22 mouse cellular contexts compared by ENCODE assay signal in genomic region chr3:108246857-108247256, GRCm38 (mm10). TPM values are rescaled to one million over a fixed set of nuclear protein-coding genes. Genes with fewer than 3 reads are reported as not detected.
DNase-seq lines count a peak whose midpoint lies in the region; ATAC-seq and TF ChIP-seq lines count a peak whose summit lies in the region.
"Had no signal": no experiment of that assay in that cellular context is flagged by ENCODE, and none has a peak within 500 bp of the region (broad histone marks: within the 10 kb centered on the region; RNA-seq: fewer than 3 reads in every experiment).

No protein-coding gene starts in this region.

- TF ChIP-seq CTCF in MEL (IDR thresholded peaks at IDR 0.05 in 2 of 3, conservative IDR thresholded peaks at IDR 0.05 in 1 of 3; ENCODE audit: control insufficient read depth in 1 of 3, insufficient read depth in 1 of 3, low read depth in 2 of 3, low read length in 3 of 3, poor library complexity in 1 of 3, severe bottlenecking in 1 of 3): no peak

- 0 out of 2 replicates have a peak, but pooled peaks have one; percentile 50 for ATAC-seq in common myeloid progenitor, adult 5-6 weeks (replicated peaks; ENCODE audit: low read depth, poor library complexity, severe bottlenecking)
- no peak for ATAC-seq in forebrain, embryonic 13.5 days
- ATAC-seq: activated CD4-positive, CD25-positive, alpha-beta regulatory T cell, adult 4 months; forebrain, embryonic 14.5 days; forebrain, embryonic 16.5 days; Patski had no signal

- H3K79me2 ChIP-seq in MEL (ENCODE audit: control insufficient read depth, insufficient read depth, low read length, poor library complexity): no peaks in the 10 kb centered on the region

- DNase-seq in MEL (ENCODE audit: low read depth, low spot score): peak; percentile 52
- DNase-seq in urinary bladder, postnatal 4 days (ENCODE audit: low spot score in 2 of 2): no peak
- DNase-seq in heart, postnatal 36 days: no peak
- DNase-seq: adrenal gland, adult 2 months; adrenal gland, postnatal 10 days; adrenal gland, postnatal 25 days; cerebellum, adult 11 months; cerebellum, adult 18-20 months; cerebellum, adult 8-10 months; cerebellum, adult 9-11 months; cerebellum, postnatal 14 days; cerebellum, postnatal 36 days had no signal

- TF ChIP-seq POLR2A in MEL (IDR thresholded peaks at IDR 0.05; ENCODE audit: control insufficient read depth in 1 of 2, insufficient read depth in 1 of 2, low read depth in 1 of 2, low read length in 2 of 2, poor library complexity in 1 of 2): no peak

- TF ChIP-seq RAD21 in MEL (IDR thresholded peaks at IDR 0.05; ENCODE audit: low read depth, low read length): no peak

- no peak overlapping the region for H3K4me2 ChIP-seq in forebrain, embryonic 13.5 days
- H3K4me2 ChIP-seq: embryonic facial prominence, embryonic 12.5 days had no signal

- no peak for TF ChIP-seq EP300 in MEL (IDR thresholded peaks at IDR 0.05; ENCODE audit: low read depth in 1 of 2, low read length in 2 of 2)

- H3K27ac ChIP-seq in MEL (ENCODE audit: control insufficient read depth, low read depth, low read length): no peak overlapping the region
- no peak overlapping the region for H3K27ac ChIP-seq in forebrain, embryonic 13.5 days
- H3K27ac ChIP-seq: embryonic facial prominence, embryonic 10.5 days; embryonic facial prominence, embryonic 12.5 days had no signal

- 91% methylated on average over 2 of the region's 2 CpGs for WGBS in forebrain, embryonic 13.5 days

- H3K27me3 ChIP-seq in MEL (ENCODE audit: control insufficient read depth in 1 of 2, insufficient read depth in 2 of 2, low read length in 2 of 2): no peaks in the 10 kb centered on the region
- no peaks in the 10 kb centered on the region for H3K27me3 ChIP-seq in forebrain, embryonic 13.5 days
- H3K27me3 ChIP-seq: embryonic facial prominence, embryonic 12.5 days had no signal

- no peaks in the 10 kb centered on the region for H3K9me3 ChIP-seq in MEL (replicated peaks; ENCODE audit: insufficient read depth, low read length)
- H3K9me3 ChIP-seq in forebrain, embryonic 13.5 days (replicated peaks): no peaks in the 10 kb centered on the region
- H3K9me3 ChIP-seq: embryonic facial prominence, embryonic 10.5 days; embryonic facial prominence, embryonic 12.5 days; G1E had no signal

- H3K4me1 ChIP-seq in MEL (ENCODE audit: control insufficient read depth in 1 of 2, insufficient read depth in 2 of 2, low read length in 2 of 2): no peaks in the 10 kb centered on the region; a peak in 1 of 4 replicates
- H3K4me1 ChIP-seq in forebrain, embryonic 13.5 days: no peaks in the 10 kb centered on the region
- H3K4me1 ChIP-seq: embryonic facial prominence, embryonic 10.5 days; embryonic facial prominence, embryonic 12.5 days had no signal

- intact Hi-C loops in heart, postnatal 36 days (cut with DNase I): no loop called here

- no peak overlapping the region for H3K9ac ChIP-seq in MEL (ENCODE audit: control insufficient read depth, low read depth, low read length, poor library complexity, severe bottlenecking)
- no peak overlapping the region for H3K9ac ChIP-seq in forebrain, embryonic 13.5 days
- H3K9ac ChIP-seq: embryonic facial prominence, embryonic 12.5 days had no signal

- 0 out of 4 replicates have a peak, but pooled peaks cover 0 to 4% of the 10 kb centered on the region in 2 experiments for H3K36me3 ChIP-seq in MEL (ENCODE audit: control insufficient read depth in 1 of 2, insufficient read depth in 2 of 2, low read length in 2 of 2)
- H3K36me3 ChIP-seq in forebrain, embryonic 13.5 days (ENCODE audit: poor library complexity, severe bottlenecking): no peaks in the 10 kb centered on the region
- H3K36me3 ChIP-seq: embryonic facial prominence, embryonic 10.5 days; embryonic facial prominence, embryonic 12.5 days; G1E had no signal

- no peak overlapping the region for H3K4me3 ChIP-seq in MEL (ENCODE audit: control insufficient read depth in 1 of 2, insufficient read depth in 1 of 2, low read depth in 2 of 2, low read length in 2 of 2)
- H3K4me3 ChIP-seq in forebrain, embryonic 13.5 days: no peak overlapping the region
- H3K4me3 ChIP-seq: embryonic facial prominence, embryonic 10.5 days; embryonic facial prominence, embryonic 12.5 days had no signal

TF ChIP-seq in MEL, 35 proteins besides CTCF, POLR2A, EP300 and RAD21:
- TF ChIP-seq ETS1 (IDR thresholded peaks at IDR 0.05; ENCODE audit: low read depth, low read length): no peak
- no peak for TF ChIP-seq GABPA (IDR thresholded peaks at IDR 0.05; ENCODE audit: low read depth, low read length)
- TF ChIP-seq HCFC1 (IDR thresholded peaks at IDR 0.05; ENCODE audit: low read depth, low read length): no peak
- no peak for TF ChIP-seq MXI1 (IDR thresholded peaks at IDR 0.05; ENCODE audit: low read depth, low read length)
- no peak for TF ChIP-seq NRF1 (IDR thresholded peaks at IDR 0.05; ENCODE audit: insufficient read depth, low read depth, low read length, poor library complexity, severe bottlenecking)
- TF ChIP-seq SIN3A (IDR thresholded peaks at IDR 0.05; ENCODE audit: low read length): no peak
- TF ChIP-seq KAT2A (conservative IDR thresholded peaks at IDR 0.05; ENCODE audit: low read depth, low read length): no peak
- no peak for TF ChIP-seq JUND (IDR thresholded peaks at IDR 0.05; ENCODE audit: low read depth, low read length)
- no peak for TF ChIP-seq CHD1 (IDR thresholded peaks at IDR 0.05; ENCODE audit: low read depth, low read length)
- no peak for TF ChIP-seq NELFE (IDR thresholded peaks at IDR 0.05; ENCODE audit: low read depth, low read length)
- TF ChIP-seq USF2 (IDR thresholded peaks at IDR 0.05; ENCODE audit: borderline replicate concordance in 1 of 2, insufficient read depth in 1 of 2, low read depth in 1 of 2, low read length in 2 of 2): no peak
- no peak for TF ChIP-seq CHD2 (IDR thresholded peaks at IDR 0.05; ENCODE audit: low read length)
- TF ChIP-seq MAFK (IDR thresholded peaks at IDR 0.05; ENCODE audit: borderline replicate concordance, low read depth, low read length): no peak
- no peak for TF ChIP-seq ZMIZ1 (IDR thresholded peaks at IDR 0.05; ENCODE audit: low read depth, low read length)
- no peak for TF ChIP-seq MYB (IDR thresholded peaks at IDR 0.05; ENCODE audit: low read depth, low read length)
- no peak for TF ChIP-seq RCOR1 (IDR thresholded peaks at IDR 0.05; ENCODE audit: low read depth, low read length)
- TF ChIP-seq POLR2AphosphoS5 (IDR thresholded peaks at IDR 0.05; ENCODE audit: borderline replicate concordance, low read depth, low read length): no peak
- no peak for TF ChIP-seq BHLHE40 (IDR thresholded peaks at IDR 0.05; ENCODE audit: borderline replicate concordance, low read depth, low read length)
- no peak for TF ChIP-seq UBTF (IDR thresholded peaks at IDR 0.05; ENCODE audit: borderline replicate concordance, insufficient read depth, low read depth, low read length)
- TF ChIP-seq E2F4 (IDR thresholded peaks at IDR 0.05; ENCODE audit: borderline replicate concordance, low read depth, low read length): no peak

RNA-seq across cellular contexts. Expression of gene Psma5, which starts 9.9 kb away (rescaled TPM):
- 353 and 414 TPM in 2 replicates for total RNA-seq in MEL (2012; rRNA removed)
- 100 to 1,000 TPM in 1 of 2 experiments, not detected in 1; 429 TPM for polyA plus RNA-seq in MEL (2012; ENCODE audit: insufficient read depth in 1 of 2, insufficient read length in 2 of 2, low read depth in 1 of 2, low replicate concordance in 2 of 2, missing spikeins in 1 of 2)
- total RNA-seq in common myeloid progenitor, adult 5-6 weeks (2017): 240 and 241 TPM in 2 replicates
- polyA plus RNA-seq in forebrain, embryonic 13.5 days (2015; fragmentation: Nextera tagmentation; extraction: Ambion mirVana): 298 and 305 TPM in 2 replicates
- 10 to 100 TPM; 54.3 to 55.2 TPM for total RNA-seq in heart, postnatal 36 days (2021)

RNA-seq across cellular contexts. Expression of gene Sypl2, which starts 20.4 kb away (rescaled TPM):
- not detected in 2 replicates for total RNA-seq in MEL (2012; rRNA removed)
- not detected for polyA plus RNA-seq in MEL (2012; ENCODE audit: insufficient read depth in 1 of 2, insufficient read length in 2 of 2, low read depth in 1 of 2, low replicate concordance in 2 of 2, missing spikeins in 1 of 2)
- not detected in 2 replicates for total RNA-seq in common myeloid progenitor, adult 5-6 weeks (2017)
- 2.5 TPM in 2 replicates for polyA plus RNA-seq in forebrain, embryonic 13.5 days (2015; fragmentation: Nextera tagmentation; extraction: Ambion mirVana)
- total RNA-seq in heart, postnatal 36 days (2021): under 1 TPM; 0.70 to 0.80 TPM
- polyA plus RNA-seq: activated CD4-positive, CD25-positive, alpha-beta regulatory T cell, adult 4 months; C2C12; G1E; Patski had no signal

RNA-seq across cellular contexts. Expression of gene Atxn7l2, which starts 36.1 kb away (rescaled TPM):
- total RNA-seq in MEL (2012; rRNA removed): 4.4 and 5.6 TPM in 2 replicates
- polyA plus RNA-seq in MEL (2012; ENCODE audit: insufficient read depth in 1 of 2, insufficient read length in 2 of 2, low read depth in 1 of 2, low replicate concordance in 2 of 2, missing spikeins in 1 of 2): 10 to 100 TPM in 1 of 2 experiments, not detected in 1; 14.6 TPM
- total RNA-seq in common myeloid progenitor, adult 5-6 weeks (2017): 2.9 and 5.9 TPM in 2 replicates
- polyA plus RNA-seq in forebrain, embryonic 13.5 days (2015; fragmentation: Nextera tagmentation; extraction: Ambion mirVana): 29.0 and 30.3 TPM in 2 replicates
- 1 to 10 TPM; 2.6 to 3.2 TPM for total RNA-seq in heart, postnatal 36 days (2021)

RNA-seq across cellular contexts. Expression of gene Sort1, which starts 37.0 kb away (rescaled TPM):
- total RNA-seq in MEL (2012; rRNA removed): 10.2 and 12.3 TPM in 2 replicates
- 10 to 100 TPM; 22.7 to 28.3 TPM for polyA plus RNA-seq in MEL (2012; ENCODE audit: insufficient read depth in 1 of 2, insufficient read length in 2 of 2, low read depth in 1 of 2, low replicate concordance in 2 of 2, missing spikeins in 1 of 2)
- total RNA-seq in common myeloid progenitor, adult 5-6 weeks (2017): 13.9 and 22.5 TPM in 2 replicates
- 13.5 and 13.9 TPM in 2 replicates for polyA plus RNA-seq in forebrain, embryonic 13.5 days (2015; fragmentation: Nextera tagmentation; extraction: Ambion mirVana)
- total RNA-seq in heart, postnatal 36 days (2021): 10 to 100 TPM; 18.7 to 20.3 TPM

RNA-seq across cellular contexts. Expression of gene Cyb561d1, which starts 45.8 kb away (rescaled TPM):
- total RNA-seq in MEL (2012; rRNA removed): 2.9 and 3.6 TPM in 2 replicates
- polyA plus RNA-seq in MEL (2012; ENCODE audit: insufficient read depth in 1 of 2, insufficient read length in 2 of 2, low read depth in 1 of 2, low replicate concordance in 2 of 2, missing spikeins in 1 of 2): 1 to 10 TPM in 1 of 2 experiments, not detected in 1; 5.9 TPM
- total RNA-seq in common myeloid progenitor, adult 5-6 weeks (2017): 3.8 and 4.1 TPM in 2 replicates
- polyA plus RNA-seq in forebrain, embryonic 13.5 days (2015; fragmentation: Nextera tagmentation; extraction: Ambion mirVana): 3.6 and 4.7 TPM in 2 replicates
- 1 to 10 TPM; 5.3 to 5.5 TPM for total RNA-seq in heart, postnatal 36 days (2021)
